Mouse (Mus musculus) layer of hippocampus, adult 2 months (tissue): Measurements from ENCODE around the gene Tns3. TPM values are rescaled to one million over a fixed set of nuclear protein-coding genes. Genes with fewer than 3 reads are reported as not detected.
A peak's percentile ranks its signal among the peaks of the same experiment; 100 is the strongest.

ENCODE experiments used
- DNase-seq, 2 experiments: peaks; one replicate each; pipeline ENCODE4 v3.0.0; 2022; ENCODE audit warnings: low spot score in 2 of 2
- H3K27ac ChIP-seq: fragments of 200-600 bp; 2 replicates; pipeline ENCODE4 v1.8.1; 2022
- H3K4me3 ChIP-seq: fragments of 200-600 bp; 2 replicates; pipeline ENCODE4 v1.8.1; 2022; ENCODE audit warnings: mild to moderate bottlenecking
- CTCF ChIP-seq: fragments of 200-600 bp; conservative IDR thresholded peaks from 2 replicates; pipeline ENCODE4 v1.8.1; 2022; ENCODE audit warnings: antibody characterized with exemption, mild to moderate bottlenecking, moderate library complexity
- total RNA-seq, 2 experiments: library from RNA; stranded (reverse); gene quantifications; 2 replicates each; pipeline ENCODE4 v1.2.3; 2021

The Tns3 gene
- total RNA-seq, 2 experiments from 2014 or later: 49.2 to 53.1 TPM

GRCm38 (mm10) chr11:8674549-8675149 lies 10.3 kb upstream of the Tns3 start:
- Histone ChIP-seq H3K4me3 (no peak overlapping the region), H3K27ac (no peak overlapping the region)
- TF ChIP-seq CTCF: no peak
- no peak for DNase-seq

GRCm38 (mm10) chr11:8671698-8672097 lies 7.4 kb upstream of the Tns3 start:
- TF ChIP-seq CTCF: no peak

GRCm38 (mm10) chr11:8669138-8669537 lies 4.8 kb upstream of the Tns3 start:
- Histone ChIP-seq H3K27ac (no peak overlapping the region), H3K4me3 (no peak overlapping the region)
- TF ChIP-seq CTCF: no peak
- no peak for DNase-seq

More at GRCm38 (mm10) chr11:8671698-8672097, 7.4 kb upstream of the Tns3 start:
- DNase-seq: no peak
- no peak overlapping the region for H3K4me3 ChIP-seq
- H3K27ac ChIP-seq: no peak overlapping the region

GRCm38 (mm10) chr11:8664797-8665196 lies 462 bp upstream of the Tns3 start:
- no peak for DNase-seq
- H3K27ac ChIP-seq: peak overlapping the region; percentile 69; the same call in 1 of the 2 replicates
- H3K4me3 ChIP-seq: peak overlapping the region; percentile 79
- TF ChIP-seq CTCF: no peak

- TF ChIP-seq CTCF: 0 out of 2 replicates have a peak, but pooled peaks have one; percentile 22
- DNase-seq: no peak
- H3K4me3 ChIP-seq: peak overlapping the region; percentile 79
- peak overlapping the region; percentile 69 for H3K27ac ChIP-seq
Observed at GRCm38 (mm10) chr11:8663444-8664392, 617 bp downstream of the Tns3 start.

GRCm38 (mm10) chr11:8662706-8663429 lies 1.5 kb downstream of the Tns3 start:
- H3K4me3 ChIP-seq: peak overlapping the region; percentile 79
- no peak for DNase-seq
- peak overlapping the region; percentile 69 for H3K27ac ChIP-seq
- no peak for TF ChIP-seq CTCF

- TF ChIP-seq CTCF: no peak
- DNase-seq: no peak
- H3K4me3 ChIP-seq: no peak overlapping the region
- H3K27ac ChIP-seq: no peak overlapping the region
Observed at GRCm38 (mm10) chr11:8660951-8661350, 3.4 kb downstream of the Tns3 start.

GRCm38 (mm10) chr11:8659851-8660250 lies 4.5 kb downstream of the Tns3 start:
- DNase-seq: no peak
- Histone ChIP-seq H3K27ac (0 out of 2 replicates have a peak overlapping the region, but pooled peaks have one; percentile 48), H3K4me3 (no peak overlapping the region)
- TF ChIP-seq CTCF: no peak

- H3K4me3 ChIP-seq: no peak overlapping the region
- peak overlapping the region; percentile 32; the same call in 1 of the 2 replicates for H3K27ac ChIP-seq
- no peak for TF ChIP-seq CTCF
- no peak for DNase-seq
Observed at GRCm38 (mm10) chr11:8659061-8659460, 5.3 kb downstream of the Tns3 start.

GRCm38 (mm10) chr11:8657493-8657892 lies 6.8 kb downstream of the Tns3 start:
- Histone ChIP-seq H3K4me3 (no peak overlapping the region), H3K27ac (peak overlapping the region; percentile 67)
- DNase-seq: peak in 1 of 2 experiments; percentile 32
- no peak for TF ChIP-seq CTCF

- DNase-seq: no peak
- H3K27ac ChIP-seq: peak overlapping the region; percentile 67
- TF ChIP-seq CTCF: no peak
- no peak overlapping the region for H3K4me3 ChIP-seq
Observed at GRCm38 (mm10) chr11:8656448-8657393, 7.6 kb downstream of the Tns3 start.

- TF ChIP-seq CTCF: no peak
- no peak overlapping the region for H3K4me3 ChIP-seq
- peak overlapping the region; percentile 63; the same call in 1 of the 2 replicates for H3K27ac ChIP-seq
- DNase-seq: no peak
Observed at GRCm38 (mm10) chr11:8653800-8654295, 10.5 kb downstream of the Tns3 start.
